Mouse (Mus musculus) kidney, adult 2 months (tissue): ENCODE data around the gene Selenos.

ENCODE experiments used
- CTCF ChIP-seq: fragments of 200-500 bp; conservative IDR thresholded peaks from 2 replicates; pipeline ENCODE4 v1.5.1; 2011; ENCODE audit warnings: low read depth, mild to moderate bottlenecking, control low read depth, low read length, moderate library complexity, mixed read lengths; ENCODE audit not compliant: insufficient read depth, insufficient read length
- POLR2A ChIP-seq: fragments of 200-500 bp; IDR thresholded peaks from one replicate; pipeline ENCODE4 v1.6.1; 2011; ENCODE audit warnings: low read depth, low read length, control low read depth

GRCm38 (mm10) chr7:66048446-66049230, 30.8 kb upstream of the Selenos start:
- no peak for TF ChIP-seq CTCF
- TF ChIP-seq POLR2A: no peak
